14 mouse cellular contexts compared by ENCODE assay signal in genomic region chr6:94413297-94413986, GRCm38 (mm10).
DNase-seq lines count a peak whose midpoint lies in the region; ATAC-seq and TF ChIP-seq lines count a peak whose summit lies in the region.
"Had no signal": no experiment of that assay in that cellular context is flagged by ENCODE, and none has a peak within 500 bp of the region (broad histone marks: within the 10 kb centered on the region; RNA-seq: fewer than 3 reads in every experiment).

No protein-coding gene starts in this region.

- no peaks in the 10 kb centered on the region for H3K36me3 ChIP-seq in forebrain, postnatal 0 days (ENCODE audit: insufficient read depth)
- H3K36me3 ChIP-seq in forebrain, embryonic 12.5 days (replicated peaks) = no peaks in the 10 kb centered on the region
- no peaks in the 10 kb centered on the region for H3K36me3 ChIP-seq in lung, embryonic 16.5 days (ENCODE audit: control insufficient read depth, insufficient read depth, low read length)
- H3K36me3 ChIP-seq in heart, embryonic 15.5 days = no peaks in the 10 kb centered on the region
- no peaks in the 10 kb centered on the region for H3K36me3 ChIP-seq in midbrain, embryonic 10.5 days
- H3K36me3 ChIP-seq: liver, embryonic 13.5 days; stomach, embryonic 15.5 days had no signal

- no peak overlapping the region for H3K4me3 ChIP-seq in forebrain, postnatal 0 days (ENCODE audit: low read depth, low read length)
- H3K4me3 ChIP-seq in forebrain, embryonic 12.5 days (replicated peaks) = no peak overlapping the region
- H3K4me3 ChIP-seq in lung, embryonic 16.5 days (ENCODE audit: low read length) = no peak overlapping the region
- H3K4me3 ChIP-seq in heart, embryonic 15.5 days = no peak overlapping the region
- no peak overlapping the region for H3K4me3 ChIP-seq in midbrain, embryonic 10.5 days
- H3K4me3 ChIP-seq: liver, embryonic 13.5 days; stomach, embryonic 15.5 days had no signal

- H3K27me3 ChIP-seq in forebrain, postnatal 0 days (ENCODE audit: insufficient read depth, low read length) = no peaks in the 10 kb centered on the region
- H3K27me3 ChIP-seq in forebrain, embryonic 12.5 days = no peaks in the 10 kb centered on the region
- no peaks in the 10 kb centered on the region for H3K27me3 ChIP-seq in lung, embryonic 16.5 days (ENCODE audit: control insufficient read depth, insufficient read depth, low read depth, low read length)
- no peaks in the 10 kb centered on the region for H3K27me3 ChIP-seq in heart, embryonic 15.5 days
- H3K27me3 ChIP-seq in midbrain, embryonic 10.5 days (ENCODE audit: low read depth, poor library complexity, severe bottlenecking) = no peaks in the 10 kb centered on the region
- H3K27me3 ChIP-seq: liver, embryonic 13.5 days; stomach, embryonic 15.5 days had no signal

- ATAC-seq in forebrain, postnatal 0 days = no peak
- ATAC-seq in forebrain, embryonic 12.5 days (ENCODE audit: low FRiP score) = no peak
- peak; percentile 79 for ATAC-seq in lung, embryonic 16.5 days (ENCODE audit: low read depth)
- ATAC-seq in heart, embryonic 15.5 days (replicated peaks; ENCODE audit: insufficient number of reproducible peaks, insufficient read depth, low FRiP score, low read depth) = peak; percentile 17; the same call in 1 of the 2 replicates
- ATAC-seq: forebrain, embryonic 16.5 days had no signal

- no peaks in the 10 kb centered on the region for H3K4me1 ChIP-seq in forebrain, postnatal 0 days (ENCODE audit: insufficient read depth)
- no peaks in the 10 kb centered on the region for H3K4me1 ChIP-seq in forebrain, embryonic 12.5 days
- peaks cover 6% of the 10 kb centered on the region for H3K4me1 ChIP-seq in lung, embryonic 16.5 days (replicated peaks; ENCODE audit: control insufficient read depth, insufficient read depth, low read length)
- peaks cover 20% of the 10 kb centered on the region for H3K4me1 ChIP-seq in heart, embryonic 15.5 days (replicated peaks)
- H3K4me1 ChIP-seq in midbrain, embryonic 10.5 days = no peaks in the 10 kb centered on the region
- H3K4me1 ChIP-seq: liver, embryonic 13.5 days; stomach, embryonic 15.5 days had no signal

- no peak overlapping the region for H3K27ac ChIP-seq in forebrain, postnatal 0 days (ENCODE audit: low read depth, low read length)
- no peak overlapping the region for H3K27ac ChIP-seq in forebrain, embryonic 12.5 days
- H3K27ac ChIP-seq in lung, embryonic 16.5 days (ENCODE audit: low read length) = peak overlapping the region; percentile 38
- H3K27ac ChIP-seq in heart, embryonic 15.5 days = peak overlapping the region; percentile 89
- H3K27ac ChIP-seq in midbrain, embryonic 10.5 days (replicated peaks) = no peak overlapping the region
- H3K27ac ChIP-seq: hindbrain, embryonic 14.5 days; liver, embryonic 13.5 days; stomach, embryonic 15.5 days had no signal

- DNase-seq in forebrain, postnatal 0 days = peak; percentile 17
- no peak for DNase-seq in lung, postnatal 25 days (ENCODE audit: low spot score)
- peak; percentile 31 for DNase-seq in right cerebral cortex, postnatal 25 days
- DNase-seq in layer of hippocampus, adult 9-10 months (ENCODE audit: low spot score) = no peak
- no peak for DNase-seq in midbrain, embryonic 10.5 days (ENCODE audit: low spot score)
- DNase-seq: adrenal gland, adult 2 months; embryo, embryonic 11 days; liver, embryonic 13.5 days had no signal

- no peak overlapping the region for H3K4me2 ChIP-seq in forebrain, postnatal 0 days (ENCODE audit: low read depth)
- no peak overlapping the region for H3K4me2 ChIP-seq in forebrain, embryonic 12.5 days
- H3K4me2 ChIP-seq in lung, embryonic 16.5 days (ENCODE audit: low read depth, low read length) = no peak overlapping the region
- H3K4me2 ChIP-seq in heart, embryonic 15.5 days = peak overlapping the region; percentile 35
- H3K4me2 ChIP-seq: hindbrain, embryonic 14.5 days; liver, embryonic 13.5 days; stomach, embryonic 15.5 days had no signal

- no peak for TF ChIP-seq CTCF in forebrain, postnatal 0 days (IDR thresholded peaks at IDR 0.05; ENCODE audit: low read depth)

- H3K9me3 ChIP-seq in forebrain, postnatal 0 days (ENCODE audit: low read length) = no peaks in the 10 kb centered on the region
- no peaks in the 10 kb centered on the region for H3K9me3 ChIP-seq in forebrain, embryonic 12.5 days
- no peaks in the 10 kb centered on the region for H3K9me3 ChIP-seq in lung, embryonic 16.5 days (ENCODE audit: control insufficient read depth, low read length)
- H3K9me3 ChIP-seq in heart, embryonic 15.5 days (replicated peaks) = no peaks in the 10 kb centered on the region
- no peaks in the 10 kb centered on the region for H3K9me3 ChIP-seq in midbrain, embryonic 10.5 days (replicated peaks)
- H3K9me3 ChIP-seq: liver, embryonic 13.5 days; stomach, embryonic 15.5 days had no signal

- WGBS in forebrain, postnatal 0 days = 71% methylated on average over 10 of the region's 10 CpGs
- 76% methylated on average over 10 of the region's 10 CpGs for WGBS in forebrain, embryonic 12.5 days
- WGBS in lung, embryonic 16.5 days = 52% methylated on average over 10 of the region's 10 CpGs
- 35% methylated on average over 10 of the region's 10 CpGs for WGBS in heart, embryonic 15.5 days
- 83% methylated on average over 10 of the region's 10 CpGs for WGBS in midbrain, embryonic 10.5 days

- H3K9ac ChIP-seq in forebrain, postnatal 0 days = no peak overlapping the region
- H3K9ac ChIP-seq in forebrain, embryonic 12.5 days = no peak overlapping the region
- H3K9ac ChIP-seq in lung, embryonic 16.5 days (ENCODE audit: low read length) = no peak overlapping the region
- no peak overlapping the region for H3K9ac ChIP-seq in heart, embryonic 15.5 days
- H3K9ac ChIP-seq: hindbrain, embryonic 14.5 days; liver, embryonic 13.5 days; stomach, embryonic 15.5 days had no signal

Comparison
In these comparisons a context has a peak if more than half of its experiments do, and no peak if none do; other contexts are left out.
1. ATAC-seq: peak in lung, embryonic 16.5 days (single experiment) and heart, embryonic 15.5 days (single experiment); none in forebrain, postnatal 0 days (single experiment) and forebrain, embryonic 12.5 days (single experiment).
2. DNase-seq: peak in forebrain, postnatal 0 days (single experiment) and right cerebral cortex, postnatal 25 days (single experiment); none in lung, postnatal 25 days (single experiment), layer of hippocampus, adult 9-10 months (single experiment) and midbrain, embryonic 10.5 days (single experiment).
3. H3K27ac ChIP-seq: peak in lung, embryonic 16.5 days (single experiment) and heart, embryonic 15.5 days (single experiment); none in forebrain, postnatal 0 days (single experiment), forebrain, embryonic 12.5 days (single experiment) and midbrain, embryonic 10.5 days (single experiment).